Mouse (Mus musculus) lung, postnatal 0 days (tissue): ENCODE data around the gene Myadml2.

Source experiments
- CTCF ChIP-seq: IDR thresholded peaks from 2 replicates; pipeline ENCODE4 v1.5.1; 2016; ENCODE audit warnings: antibody characterized with exemption, mild to moderate bottlenecking
- EP300 ChIP-seq: IDR thresholded peaks from 2 replicates; pipeline ENCODE4 v1.6.1; 2016; ENCODE audit warnings: antibody characterized with exemption, mild to moderate bottlenecking, control low read depth

DNA sequence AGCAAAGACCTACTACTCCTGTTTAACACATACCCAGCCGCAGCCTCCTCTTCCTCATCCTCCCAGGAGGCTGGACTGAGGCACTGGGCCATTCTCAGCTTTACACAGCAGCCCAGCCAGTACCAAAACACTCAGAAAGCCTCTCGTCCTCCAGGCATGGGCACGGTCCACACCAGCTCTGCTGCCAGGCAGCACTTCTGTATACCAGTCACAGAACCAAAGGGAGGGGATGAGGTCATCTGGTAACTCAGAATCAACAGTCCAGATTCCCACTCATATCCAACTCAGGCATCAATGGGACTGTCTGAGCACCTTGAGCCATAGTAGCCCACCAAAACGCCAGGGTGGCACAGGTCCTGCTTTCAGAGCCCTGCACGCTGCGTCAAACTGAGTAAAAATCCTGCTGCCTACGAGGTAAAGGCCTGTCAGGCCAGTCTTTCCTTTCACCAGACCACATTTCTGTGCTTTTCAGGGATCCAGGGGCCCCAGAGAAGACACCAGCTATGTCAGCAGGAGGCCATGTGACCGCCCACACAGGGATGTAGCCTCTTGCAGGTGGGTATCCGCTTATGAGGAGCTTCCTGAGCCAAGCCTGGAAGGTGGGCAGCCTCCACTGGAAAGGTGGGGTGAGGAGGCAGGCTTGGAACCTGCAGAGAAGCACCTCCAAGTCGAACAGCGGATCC lies 21.0 kb downstream of the Myadml2 start:
- TF ChIP-seq CTCF, result no peak
- no peak for TF ChIP-seq EP300
